Mouse (Mus musculus): ENCODE data around the gene Ret. TPM values are rescaled to one million over a fixed set of nuclear protein-coding genes. Genes with fewer than 3 reads are reported as not detected.

The Ret gene
- total and polyA plus RNA-seq, 3 experiments: not detected

DNA sequence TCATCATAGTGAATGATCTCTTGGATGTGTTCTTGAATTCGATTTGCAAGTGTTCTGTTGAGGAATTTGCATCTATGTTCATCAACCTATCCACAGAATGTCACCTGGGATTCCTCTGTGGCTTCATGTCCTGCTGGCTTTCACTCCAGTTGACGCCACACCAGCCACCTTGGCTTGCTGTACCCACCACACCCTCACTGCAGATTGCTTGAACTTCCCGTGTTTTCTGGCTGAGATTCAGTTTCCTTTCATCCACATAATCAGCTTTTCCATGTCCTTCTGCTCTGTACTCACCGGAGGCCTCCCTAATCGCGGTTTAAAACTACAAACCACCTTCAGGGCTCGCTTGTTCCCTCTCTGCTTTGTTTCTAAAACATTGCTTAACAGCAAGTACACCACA, 46.6 kb upstream of the Ret start:
- DNase-seq (ENCODE audit: low read depth, low spot score): no peak
- Histone ChIP-seq H3K9me3 (replicated peaks; ENCODE audit: insufficient read depth, low read length) (no peaks in the 10 kb centered on the region), H3K27me3 (ENCODE audit: control insufficient read depth in 1 of 2, insufficient read depth in 2 of 2, low read length in 2 of 2) (no peaks in the 10 kb centered on the region; a peak in 1 of 4 replicates), H3K4me1 (ENCODE audit: control insufficient read depth in 1 of 2, insufficient read depth in 2 of 2, low read length in 2 of 2) (no peaks in the 10 kb centered on the region), H3K36me3 (ENCODE audit: control insufficient read depth in 1 of 2, insufficient read depth in 2 of 2, low read length in 2 of 2) (no peaks in the 10 kb centered on the region), H3K27ac (ENCODE audit: control insufficient read depth, low read depth, low read length) (no peak overlapping the region), H3K4me3 (ENCODE audit: control insufficient read depth in 1 of 2, insufficient read depth in 1 of 2, low read depth in 2 of 2, low read length in 2 of 2) (no peak overlapping the region), H3K9ac (ENCODE audit: control insufficient read depth, low read depth, low read length, poor library complexity, severe bottlenecking) (no peak overlapping the region), H3K79me2 (ENCODE audit: control insufficient read depth, insufficient read depth, low read length, poor library complexity) (no peaks in the 10 kb centered on the region)
- TF ChIP-seq POLR2AphosphoS5 (IDR thresholded peaks at IDR 0.05; ENCODE audit: borderline replicate concordance, low read depth, low read length) (no peak), CHD2 (IDR thresholded peaks at IDR 0.05; ENCODE audit: low read length) (no peak), ELF1 (IDR thresholded peaks at IDR 0.05; ENCODE audit: low read depth, low read length) (no peak), NRF1 (IDR thresholded peaks at IDR 0.05; ENCODE audit: insufficient read depth, low read depth, low read length, poor library complexity, severe bottlenecking) (no peak), UBTF (IDR thresholded peaks at IDR 0.05; ENCODE audit: borderline replicate concordance, insufficient read depth, low read depth, low read length) (no peak), TBP (IDR thresholded peaks at IDR 0.05; ENCODE audit: low read depth, low read length) (no peak), ZMIZ1 (IDR thresholded peaks at IDR 0.05; ENCODE audit: low read depth, low read length) (no peak), MYB (IDR thresholded peaks at IDR 0.05; ENCODE audit: low read depth, low read length) (no peak), ETS1 (IDR thresholded peaks at IDR 0.05; ENCODE audit: low read depth, low read length) (no peak), GATA1 (IDR thresholded peaks at IDR 0.05; ENCODE audit: low read depth, low read length) (no peak), POLR2A (IDR thresholded peaks at IDR 0.05; ENCODE audit: control insufficient read depth in 1 of 2, insufficient read depth in 1 of 2, low read depth in 1 of 2, low read length in 2 of 2, poor library complexity in 1 of 2) (no peak), CHD1 (IDR thresholded peaks at IDR 0.05; ENCODE audit: low read depth, low read length) (no peak), MXI1 (IDR thresholded peaks at IDR 0.05; ENCODE audit: low read depth, low read length) (no peak), MAFK (IDR thresholded peaks at IDR 0.05; ENCODE audit: borderline replicate concordance, low read depth, low read length) (no peak)

DNA sequence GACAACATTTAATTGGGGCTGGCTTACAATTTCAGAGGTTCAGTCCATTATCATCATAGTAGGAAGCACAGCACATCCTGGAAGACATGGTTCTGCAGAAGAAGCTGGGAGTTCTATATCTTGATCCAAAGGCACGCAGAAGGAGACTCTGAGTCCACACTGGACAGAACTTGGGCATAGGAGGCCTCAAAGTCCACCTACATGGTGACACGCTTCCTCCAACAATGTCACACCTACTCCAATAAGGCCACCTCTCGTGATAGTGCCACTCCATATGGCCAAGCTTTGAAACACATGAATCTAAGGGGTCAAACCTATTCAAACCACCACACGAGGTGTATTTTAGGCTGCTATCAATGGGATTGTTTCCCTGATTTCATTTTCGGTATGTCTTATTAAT, 45.4 kb upstream of the Ret start:
- no peak for TF ChIP-seq MYC (IDR thresholded peaks at IDR 0.05; ENCODE audit: low read depth, low read length)
- TF ChIP-seq POLR2AphosphoS5 (IDR thresholded peaks at IDR 0.05; ENCODE audit: borderline replicate concordance, low read depth, low read length): no peak
- TF ChIP-seq NELFE (IDR thresholded peaks at IDR 0.05; ENCODE audit: low read depth, low read length): no peak
- TF ChIP-seq MXI1 (IDR thresholded peaks at IDR 0.05; ENCODE audit: low read depth, low read length): no peak
- TF ChIP-seq ZC3H11A (IDR thresholded peaks at IDR 0.05; ENCODE audit: low read depth, low read length): no peak
- TF ChIP-seq TCF12 (IDR thresholded peaks at IDR 0.05; ENCODE audit: low read depth, low read length): no peak
- no peak for TF ChIP-seq TBP (IDR thresholded peaks at IDR 0.05; ENCODE audit: low read depth, low read length)
- no peaks in the 10 kb centered on the region for H3K79me2 ChIP-seq (ENCODE audit: control insufficient read depth, insufficient read depth, low read length, poor library complexity)
- H3K27ac ChIP-seq (ENCODE audit: control insufficient read depth, low read depth, low read length): no peak overlapping the region
- no peak overlapping the region for H3K9ac ChIP-seq (ENCODE audit: control insufficient read depth, low read depth, low read length, poor library complexity, severe bottlenecking)
- H3K4me1 ChIP-seq (ENCODE audit: control insufficient read depth in 1 of 2, insufficient read depth in 2 of 2, low read length in 2 of 2): no peaks in the 10 kb centered on the region
- no peak overlapping the region for H3K4me3 ChIP-seq (ENCODE audit: control insufficient read depth in 1 of 2, insufficient read depth in 1 of 2, low read depth in 2 of 2, low read length in 2 of 2)
- DNase-seq (ENCODE audit: low read depth, low spot score): no peak
- H3K27me3 ChIP-seq (ENCODE audit: control insufficient read depth in 1 of 2, insufficient read depth in 2 of 2, low read length in 2 of 2): no peaks in the 10 kb centered on the region; a peak in 1 of 4 replicates
- no peaks in the 10 kb centered on the region for H3K36me3 ChIP-seq (ENCODE audit: control insufficient read depth in 1 of 2, insufficient read depth in 2 of 2, low read length in 2 of 2)
- H3K9me3 ChIP-seq (replicated peaks; ENCODE audit: insufficient read depth, low read length): no peaks in the 10 kb centered on the region
